Mouse (Mus musculus): Measurements from ENCODE around the gene Pnlip. TPM values are rescaled to one million over a fixed set of nuclear protein-coding genes. Genes with fewer than 3 reads are reported as not detected.

Gene Pnlip
- polyA plus RNA-seq, 1 experiment from 2014 or later, result not detected

DNA sequence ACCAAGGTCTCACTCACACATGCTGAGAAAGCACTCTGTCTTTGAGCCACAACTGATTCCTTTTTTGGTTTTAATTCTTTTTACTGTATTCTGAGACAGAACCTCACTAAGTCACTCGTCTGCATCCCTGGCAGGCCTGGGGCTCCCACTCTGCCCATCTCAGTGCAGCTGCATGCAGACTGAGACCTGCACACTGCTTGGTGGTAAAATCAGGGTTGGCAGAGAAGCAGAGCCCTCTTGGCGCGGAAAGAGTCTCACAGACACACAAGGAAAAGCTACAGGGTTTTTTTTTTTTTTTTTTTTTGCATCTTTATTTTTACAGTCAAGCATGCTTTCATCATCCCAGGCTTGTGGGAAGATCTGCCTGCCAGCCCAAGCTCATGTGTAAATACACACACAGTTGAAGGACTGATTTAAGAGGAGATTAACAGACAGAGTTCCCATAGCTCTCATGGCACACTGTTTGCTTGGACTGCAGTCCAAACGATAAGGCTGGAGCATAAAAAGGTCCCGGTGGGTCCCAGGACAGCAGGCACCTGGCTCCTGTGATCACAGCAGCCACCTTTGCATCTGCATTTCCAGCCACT, 76.2 kb downstream of the Pnlip start, which contains the start of gene Pnliprp1:
Gene Pnliprp1 (plus strand): TSS at position 443 of the 587 bp plus-strand sequence.
- Histone ChIP-seq H3K9me3 (no peaks in the 10 kb centered on the region), H3K4me3 (no peak within 1 kb of the TSS), H3K4me2 (replicated peaks) (no peak within 1 kb of the TSS), H3K9ac (no peak within 1 kb of the TSS), H3K27ac (peak within 1 kb of the TSS; percentile 25; the same call in 1 of the 2 replicates), H3K4me1 (0 out of 2 replicates have a peak, but pooled peaks cover 6% of the 10 kb centered on the region), H3K27me3 (no peaks in the 10 kb centered on the region), H3K36me3 (no peaks in the 10 kb centered on the region)
- WGBS, result 51% methylated on average over 5 of the region's 5 CpGs
- ATAC-seq (ENCODE audit: insufficient number of reproducible peaks, insufficient read depth, low FRiP score, low TSS enrichment), result no peak

Other genes starting within 250 kb of the Pnlip start
- gene Gfra1, start 196.6 kb upstream of the Pnlip start, polyA plus RNA-seq (2016; fragmentation: Nextera tagmentation; extraction: Ambion mirVana), result 24.1 and 26.2 TPM in 2 replicates
- gene Ccdc172, start 140.5 kb upstream of the Pnlip start, polyA plus RNA-seq (2016; fragmentation: Nextera tagmentation; extraction: Ambion mirVana), result not detected in 2 replicates
- 0.20 TPM in 1 of 2 replicates, not detected in the other for gene Pnliprp1, start 76.4 kb downstream of the Pnlip start, polyA plus RNA-seq (2016; fragmentation: Nextera tagmentation; extraction: Ambion mirVana)
- gene Pnliprp2, start 107.2 kb downstream of the Pnlip start, polyA plus RNA-seq (2016; fragmentation: Nextera tagmentation; extraction: Ambion mirVana), result not detected in 2 replicates
- 0.23 TPM in 1 of 2 replicates, not detected in the other for gene 1700019N19Rik, start 142.0 kb downstream of the Pnlip start, polyA plus RNA-seq (2016; fragmentation: Nextera tagmentation; extraction: Ambion mirVana)